Mouse (Mus musculus): ENCODE data around the gene Gldc.

GRCm38 (mm10) chr19:30170319-30170718 lies 4.9 kb downstream of the Gldc start:
- TF ChIP-seq POLR2A (IDR thresholded peaks at IDR 0.05; ENCODE audit: low read depth, low read length) (no peak), CTCF (IDR thresholded peaks at IDR 0.05; ENCODE audit: extremely low read depth, insufficient read length, insufficient replicate concordance, low read depth, low read length) (no peak)
